ENCODE assay signal across 10 mouse cellular contexts in the genomic region with DNA sequence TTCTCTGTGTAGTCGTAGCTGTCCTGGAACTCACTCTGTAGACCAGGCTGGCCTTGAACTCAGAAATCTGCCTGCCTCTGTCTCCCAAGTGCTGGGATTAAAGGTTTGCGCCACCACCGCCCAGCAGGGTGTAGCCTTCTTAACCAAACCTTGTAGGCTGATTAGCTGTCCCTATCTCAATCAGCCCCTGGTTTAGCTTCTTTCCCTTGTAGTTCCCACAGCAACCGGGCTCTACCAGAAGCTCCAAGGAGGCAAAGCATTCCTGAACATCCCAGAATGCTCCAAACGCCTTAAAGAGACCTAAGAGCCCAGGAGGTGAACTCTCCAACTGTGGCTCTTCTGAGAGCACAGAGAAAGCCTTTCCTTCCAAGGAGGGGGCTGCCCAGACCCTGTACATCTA. TPM values are rescaled to one million over a fixed set of nuclear protein-coding genes. Genes with fewer than 3 reads are reported as not detected.
A peak's percentile ranks its signal among the peaks of the same experiment; 100 is the strongest.
DNase-seq lines count a peak whose midpoint lies in the region; ATAC-seq and TF ChIP-seq lines count a peak whose summit lies in the region.
"Had no signal": no experiment of that assay in that cellular context is flagged by ENCODE, and none has a peak within 500 bp of the region (broad histone marks: within the 10 kb centered on the region; RNA-seq: fewer than 3 reads in every experiment).

No protein-coding gene starts in this region.

- intact Hi-C loops in left cerebral cortex, postnatal 25 days (cut with DNase I): loop anchor here (5.0 kb wide), 1 partner anchor 101 kb away; no protein-coding TSS in a partner anchor

- DNase-seq in heart, adult 11 months: peak; percentile 86
- no peak for DNase-seq in heart, adult 8-10 months (ENCODE audit: low spot score)
- DNase-seq in ZHBTc4 (ENCODE audit: low read depth, low spot score): peak; percentile 35
- no peak for DNase-seq in hindbrain, postnatal 0 days (ENCODE audit: low spot score)
- no peak for DNase-seq in left cerebral cortex, postnatal 25 days (ENCODE audit: low spot score in 2 of 2)
- DNase-seq in spleen, postnatal 14 days (ENCODE audit: low spot score in 2 of 2): no peak

- no peak overlapping the region for H3K9ac ChIP-seq in midbrain, embryonic 15.5 days
- no peak overlapping the region for H3K9ac ChIP-seq in midbrain, embryonic 16.5 days (ENCODE audit: low read depth, low read length)
- no peak overlapping the region for H3K9ac ChIP-seq in hindbrain, postnatal 0 days (replicated peaks; ENCODE audit: low read length)

- H3K4me3 ChIP-seq in midbrain, embryonic 15.5 days: no peak overlapping the region; the same call in 1 of the 2 replicates
- no peak overlapping the region for H3K4me3 ChIP-seq in midbrain, embryonic 16.5 days (ENCODE audit: low read depth, low read length)
- H3K4me3 ChIP-seq in hindbrain, postnatal 0 days (ENCODE audit: low read length): no peak overlapping the region

- H3K27me3 ChIP-seq in midbrain, embryonic 15.5 days (replicated peaks): peaks cover 7% of the 10 kb centered on the region; the same call in 1 of the 2 replicates
- peaks cover 4% of the 10 kb centered on the region for H3K27me3 ChIP-seq in midbrain, embryonic 16.5 days (ENCODE audit: control insufficient read depth, insufficient read depth, low read depth, low read length)
- H3K27me3 ChIP-seq in hindbrain, postnatal 0 days (ENCODE audit: insufficient read depth, low read length): no peaks in the 10 kb centered on the region
- H3K27me3 ChIP-seq: stomach, embryonic 15.5 days had no signal

- peak overlapping the region; percentile 99; the same call in 1 of the 2 replicates for H3K4me2 ChIP-seq in midbrain, embryonic 15.5 days
- H3K4me2 ChIP-seq in midbrain, embryonic 16.5 days (ENCODE audit: low read length): no peak overlapping the region
- H3K4me2 ChIP-seq in hindbrain, postnatal 0 days (ENCODE audit: low read depth, low read length): peak overlapping the region; percentile 97; the same call in 1 of the 2 replicates

- ATAC-seq in midbrain, embryonic 15.5 days (replicated peaks): no peak
- ATAC-seq in midbrain, embryonic 16.5 days: no peak
- no peak for ATAC-seq in hindbrain, postnatal 0 days

- TF ChIP-seq CTCF in hindbrain, postnatal 0 days (IDR thresholded peaks at IDR 0.05; ENCODE audit: low read depth): no peak

- WGBS in midbrain, embryonic 15.5 days: 49% methylated on average over 5 of the region's 5 CpGs
- 45% methylated on average over 5 of the region's 5 CpGs for WGBS in midbrain, embryonic 16.5 days
- 63% methylated on average over 5 of the region's 5 CpGs for WGBS in hindbrain, postnatal 0 days

- no peaks in the 10 kb centered on the region for H3K36me3 ChIP-seq in midbrain, embryonic 15.5 days (replicated peaks)
- no peaks in the 10 kb centered on the region for H3K36me3 ChIP-seq in midbrain, embryonic 16.5 days (ENCODE audit: control insufficient read depth, insufficient read depth, low read length)
- no peaks in the 10 kb centered on the region for H3K36me3 ChIP-seq in hindbrain, postnatal 0 days (ENCODE audit: insufficient read depth, low read length)
- H3K36me3 ChIP-seq: forebrain, embryonic 15.5 days; stomach, embryonic 15.5 days had no signal

- peaks cover 15% of the 10 kb centered on the region for H3K4me1 ChIP-seq in midbrain, embryonic 15.5 days
- H3K4me1 ChIP-seq in midbrain, embryonic 16.5 days (ENCODE audit: control insufficient read depth, insufficient read depth, low read length): peaks cover 10% of the 10 kb centered on the region
- peaks cover 13% of the 10 kb centered on the region for H3K4me1 ChIP-seq in hindbrain, postnatal 0 days (ENCODE audit: insufficient read depth, low read length)

- H3K9me3 ChIP-seq in midbrain, embryonic 15.5 days: no peaks in the 10 kb centered on the region
- H3K9me3 ChIP-seq in midbrain, embryonic 16.5 days (replicated peaks; ENCODE audit: control insufficient read depth, low read length, poor library complexity, severe bottlenecking): no peaks in the 10 kb centered on the region
- H3K9me3 ChIP-seq in hindbrain, postnatal 0 days (ENCODE audit: low read length): no peaks in the 10 kb centered on the region
- H3K9me3 ChIP-seq: forebrain, embryonic 15.5 days; stomach, embryonic 15.5 days had no signal

- no peak overlapping the region for H3K27ac ChIP-seq in midbrain, embryonic 15.5 days
- H3K27ac ChIP-seq in midbrain, embryonic 16.5 days (ENCODE audit: low read length): no peak overlapping the region
- H3K27ac ChIP-seq in hindbrain, postnatal 0 days: no peak overlapping the region
- H3K27ac ChIP-seq: stomach, embryonic 15.5 days had no signal

RNA-seq across cellular contexts. Expression of gene Pde4dip, which starts 19.8 kb away (rescaled TPM):
- total RNA-seq in heart, adult 8-10 months (2022): 1,000 to 10,000 TPM; 1,836 to 2,320 (median 2,004) TPM
- 69.7 and 75.7 TPM in 2 replicates for polyA plus RNA-seq in midbrain, embryonic 15.5 days (2015; fragmentation: Nextera tagmentation; extraction: Ambion mirVana)
- polyA plus RNA-seq in midbrain, embryonic 16.5 days (2015; fragmentation: Nextera tagmentation; extraction: Ambion mirVana): 67.5 and 75.5 TPM in 2 replicates
- 79.6 TPM in 2 replicates for total RNA-seq in hindbrain, postnatal 0 days (2014; rRNA removed)
- polyA plus RNA-seq in hindbrain, postnatal 0 days (2015; fragmentation: Nextera tagmentation; extraction: Ambion mirVana): 44.4 and 48.1 TPM in 2 replicates
- 100 to 1,000 TPM; 246 to 251 TPM for total RNA-seq in left cerebral cortex, postnatal 25 days (2021)

RNA-seq across cellular contexts. Expression of gene Sec22b, which starts 32.3 kb away (rescaled TPM):
- total RNA-seq in heart, adult 8-10 months (2022): 10 to 100 TPM; 43.2 to 56.8 (median 53.3) TPM
- polyA plus RNA-seq in midbrain, embryonic 15.5 days (2015; fragmentation: Nextera tagmentation; extraction: Ambion mirVana): 89.3 and 93.7 TPM in 2 replicates
- polyA plus RNA-seq in midbrain, embryonic 16.5 days (2015; fragmentation: Nextera tagmentation; extraction: Ambion mirVana): 86.9 and 94.8 TPM in 2 replicates
- 50.9 and 54.6 TPM in 2 replicates for total RNA-seq in hindbrain, postnatal 0 days (2014; rRNA removed)
- polyA plus RNA-seq in hindbrain, postnatal 0 days (2015; fragmentation: Nextera tagmentation; extraction: Ambion mirVana): 94.7 and 95.1 TPM in 2 replicates
- 10 to 100 TPM; 70.9 to 76.7 TPM for total RNA-seq in left cerebral cortex, postnatal 25 days (2021)

Comparison
In these comparisons a context has a peak if more than half of its experiments do, and no peak if none do; other contexts are left out.
1. DNase-seq: peak in heart, adult 11 months (single experiment) and ZHBTc4 (single experiment); none in heart, adult 8-10 months (single experiment), hindbrain, postnatal 0 days (single experiment), left cerebral cortex, postnatal 25 days (0 of 2) and spleen, postnatal 14 days (0 of 2).
2. RNA of gene Pde4dip, which starts 19.8 kb away (total RNA-seq): 1,836 to 2,320 TPM in heart, adult 8-10 months; 246 to 251 TPM in left cerebral cortex, postnatal 25 days and 79.6 TPM in hindbrain, postnatal 0 days; every median in the first group is over 4 times any median in the second.